Mouse (Mus musculus) CD4-positive naive resting alpha-beta T cell, adult 57 days (primary cell): Measurements from ENCODE around the gene Vmn2r82. TPM values are rescaled to one million over a fixed set of nuclear protein-coding genes. Genes with fewer than 3 reads are reported as not detected.

Experiments
- total RNA-seq: library from RNA; stranded (reverse); gene quantifications from one replicate; pipeline ENCODE4 v1.2.4, GENCODE M21; 2023

The Vmn2r82 gene
- not detected for total RNA-seq

DNA sequence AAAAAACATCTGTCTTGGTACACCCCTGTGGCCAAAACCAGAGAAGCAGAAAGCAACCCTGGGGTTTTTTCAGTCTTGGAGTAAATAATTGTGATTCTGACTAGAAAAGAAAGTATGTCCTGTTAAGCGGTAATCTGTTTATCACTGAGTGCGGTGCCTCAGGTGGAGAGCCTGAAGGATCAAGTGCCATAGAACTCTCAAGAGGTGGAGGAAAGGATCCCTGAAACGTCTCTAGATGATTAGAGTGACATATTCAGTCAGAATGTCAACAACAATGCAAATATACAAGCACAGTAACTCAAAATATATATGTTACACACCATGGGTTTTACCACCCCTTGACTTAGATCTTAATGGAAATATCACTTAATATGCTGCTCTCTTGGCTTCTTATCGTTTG lies at the start of gene Vmn2r82:
Vmn2r82 (plus strand) TSS at position 301 of the 400 bp plus-strand sequence.

Other genes with a start within 250 kb of the Vmn2r82 start
- gene Vmn2r80, start 207.8 kb upstream of the Vmn2r82 start, total RNA-seq = not detected
- not detected for gene Vmn2r81, start 108.8 kb upstream of the Vmn2r82 start, total RNA-seq
- gene Vmn2r83, start 112.2 kb downstream of the Vmn2r82 start, total RNA-seq = not detected
- 1.2 TPM for gene Plpp2, start 177.3 kb downstream of the Vmn2r82 start, total RNA-seq
- 58.4 TPM for gene Mier2, start 198.7 kb downstream of the Vmn2r82 start, total RNA-seq
- gene Theg, start 230.8 kb downstream of the Vmn2r82 start, total RNA-seq = not detected